Mouse (Mus musculus) hindbrain, embryonic 11.5 days (tissue): ENCODE data around the gene Tgif1. TPM values are rescaled to one million over a fixed set of nuclear protein-coding genes. Genes with fewer than 3 reads are reported as not detected.

Experiments
- ATAC-seq: fragments of 200-750 bp; cut with Nextera tagmentation; 2 replicates; pipeline ENCODE4 v1.8.0; 2017; ENCODE audit warnings: mild to moderate bottlenecking, moderate TSS enrichment, moderate library complexity; ENCODE audit not compliant: low FRiP score
- DNase-seq: peaks from one replicate; pipeline ENCODE4 v3.0.0-alpha.2; 2015; ENCODE audit warnings: low spot score
- H3K27ac ChIP-seq: fragments of 300-500 bp; sonication (generic); 2 replicates; pipeline ENCODE4 v1.5.1; 2014; ENCODE audit warnings: mild to moderate bottlenecking, low read depth, low read length
- H3K27me3 ChIP-seq: fragments of 300-500 bp; sonication (generic); 2 replicates; pipeline ENCODE4 v1.6.1; 2014; ENCODE audit warnings: mild to moderate bottlenecking, low read length, moderate library complexity, mixed read lengths; ENCODE audit not compliant: control insufficient read depth, insufficient read depth
- H3K36me3 ChIP-seq: fragments of 300-500 bp; sonication (generic); 2 replicates; pipeline ENCODE4 v1.6.1; 2014; ENCODE audit warnings: mild to moderate bottlenecking, low read length, moderate library complexity, mixed read lengths; ENCODE audit not compliant: control insufficient read depth, insufficient read depth
- H3K4me1 ChIP-seq: fragments of 300-500 bp; sonication (generic); replicated peaks from 2 replicates; pipeline ENCODE4 v1.6.1; 2014; ENCODE audit warnings: low read length, mixed read lengths; ENCODE audit not compliant: control insufficient read depth, insufficient read depth
- H3K4me2 ChIP-seq: fragments of 300-500 bp; sonication (generic); replicated peaks from 2 replicates; pipeline ENCODE4 v1.6.1; 2014; ENCODE audit warnings: mild to moderate bottlenecking, low read depth, low read length
- H3K4me3 ChIP-seq: fragments of 300-500 bp; sonication (generic); 2 replicates; pipeline ENCODE4 v1.5.1; 2014; ENCODE audit warnings: low read depth, low read length
- H3K9ac ChIP-seq: fragments of 300-500 bp; sonication (generic); 2 replicates; pipeline ENCODE4 v1.6.1; 2014; ENCODE audit warnings: low read depth, low read length
- H3K9me3 ChIP-seq: fragments of 300-500 bp; sonication (generic); 2 replicates; pipeline ENCODE4 v1.6.1; 2016; ENCODE audit warnings: low read length; ENCODE audit not compliant: control insufficient read depth
- WGBS: fragments of 180-500 bp; shearing (Covaris S2); extraction: QIAGEN DNeasy Blood & Tissue Kit; methylation state at CpG from one replicate; pipeline ENCODE4 v1.1.7; 2014; 5-methylcytosine and 5-hydroxymethylcytosine counted together
- polyA plus RNA-seq: library from polyadenylated mRNA; unstranded; fragments of >200 nt; fragmentation: Nextera tagmentation; extraction: Ambion mirVana; gene quantifications from 2 replicates; pipeline ENCODE4 v1.2.1, GENCODE M21; 2014

The Tgif1 gene
- polyA plus RNA-seq, 1 experiment from 2014 or later = 66.0 TPM

DNA sequence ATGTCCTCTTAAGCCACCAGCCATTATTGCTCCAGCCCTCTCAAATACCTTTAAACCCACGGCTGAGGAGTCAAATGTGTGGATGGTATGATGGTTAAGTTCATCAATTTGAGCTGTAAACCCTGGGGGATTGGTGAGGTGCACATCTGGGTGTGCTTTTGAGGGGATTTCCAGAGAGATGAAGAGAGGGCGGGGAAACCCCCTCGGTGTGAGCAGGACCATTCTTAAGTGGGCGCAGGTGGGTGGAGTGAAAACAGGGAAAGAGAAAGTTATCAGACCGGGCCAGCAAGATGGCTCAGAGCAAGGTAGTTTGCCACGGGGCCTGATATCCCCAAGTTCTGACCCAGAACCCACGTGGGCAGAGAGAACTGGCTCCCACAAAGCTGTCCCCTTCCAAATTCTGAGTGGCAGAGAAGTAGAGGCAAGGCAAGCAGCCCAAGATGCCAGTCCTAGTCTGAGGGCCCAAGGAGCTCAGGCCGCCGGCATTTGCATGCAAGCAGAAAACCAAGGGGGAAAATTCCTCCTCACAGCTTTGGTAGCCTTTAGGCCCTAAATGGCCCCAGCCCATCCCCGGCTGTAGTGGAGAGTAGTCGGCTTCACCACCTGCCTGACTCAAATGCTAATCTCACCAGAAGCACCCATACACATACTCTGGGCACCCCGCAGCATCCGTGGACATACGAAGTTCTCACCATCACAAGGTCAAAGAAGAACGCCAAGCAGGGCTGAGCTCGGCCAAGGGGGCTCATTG is 33.5 kb upstream of the Tgif1 start:
- Histone ChIP-seq H3K4me1 (no peaks in the 10 kb centered on the region), H3K4me3 (no peak overlapping the region), H3K4me2 (no peak overlapping the region), H3K36me3 (no peaks in the 10 kb centered on the region), H3K27ac (no peak overlapping the region), H3K9me3 (no peaks in the 10 kb centered on the region), H3K9ac (no peak overlapping the region), H3K27me3 (no peaks in the 10 kb centered on the region)
- 85% methylated on average over 16 of the region's 16 CpGs for WGBS
- ATAC-seq (no peak), DNase-seq (no peak)

DNA sequence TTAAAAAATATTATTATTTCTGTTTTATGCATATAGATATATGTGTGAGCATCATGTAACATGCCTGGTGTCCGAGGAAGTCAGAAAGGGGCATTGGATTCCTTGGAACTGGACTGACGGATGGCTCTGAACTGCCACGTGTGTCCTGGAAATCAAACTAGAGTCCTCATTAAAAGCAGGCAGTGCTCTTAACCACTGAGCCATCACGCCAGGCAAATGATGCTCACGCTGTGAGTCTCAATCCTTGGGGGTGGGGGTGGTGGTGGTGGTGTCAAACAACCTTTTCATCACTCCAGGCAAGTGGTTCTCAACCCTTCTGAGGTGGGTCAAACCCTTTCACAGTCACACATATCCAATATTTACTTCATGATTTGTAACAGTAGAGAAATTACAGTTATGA is 32.5 kb upstream of the Tgif1 start:
- Histone ChIP-seq H3K9ac (no peak overlapping the region), H3K4me2 (no peak overlapping the region), H3K9me3 (no peaks in the 10 kb centered on the region), H3K4me3 (no peak overlapping the region), H3K36me3 (no peaks in the 10 kb centered on the region), H3K27ac (no peak overlapping the region), H3K27me3 (no peaks in the 10 kb centered on the region), H3K4me1 (no peaks in the 10 kb centered on the region)
- DNase-seq (no peak), ATAC-seq (no peak)
- 79% methylated on average over 5 of the region's 5 CpGs for WGBS

DNA sequence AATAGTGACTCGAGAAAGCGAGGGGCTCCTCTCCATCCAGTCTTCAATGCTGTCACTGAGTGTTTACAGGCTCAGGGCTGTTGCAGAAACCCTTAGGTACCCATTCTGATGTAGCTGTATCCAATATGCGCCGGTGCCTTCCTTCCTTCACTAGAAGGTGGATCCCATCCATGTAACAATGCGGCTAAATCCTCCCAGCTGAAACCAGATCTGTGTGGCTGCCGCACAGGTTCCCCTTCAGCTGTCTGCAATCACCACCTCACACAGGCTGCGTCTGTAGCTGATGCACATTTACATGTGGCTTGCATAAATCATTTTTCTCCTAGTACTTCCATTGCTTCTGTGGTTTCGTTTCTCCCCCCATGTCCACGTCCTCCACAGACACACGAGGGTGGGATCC is 28.6 kb upstream of the Tgif1 start:
- ATAC-seq (no peak), DNase-seq (no peak)
- no peak overlapping the region for H3K4me2 ChIP-seq
- no peaks in the 10 kb centered on the region for H3K4me1 ChIP-seq
- no peaks in the 10 kb centered on the region for H3K36me3 ChIP-seq
- no peaks in the 10 kb centered on the region for H3K27me3 ChIP-seq
- H3K4me3 ChIP-seq = no peak overlapping the region
- 84% methylated on average over 10 of the region's 10 CpGs for WGBS
- H3K27ac ChIP-seq = no peak overlapping the region
- H3K9me3 ChIP-seq = no peaks in the 10 kb centered on the region
- no peak overlapping the region for H3K9ac ChIP-seq

- Histone ChIP-seq H3K4me1 (no peaks in the 10 kb centered on the region), H3K27ac (no peak overlapping the region), H3K4me3 (no peak overlapping the region), H3K4me2 (no peak overlapping the region), H3K27me3 (no peaks in the 10 kb centered on the region), H3K9me3 (no peaks in the 10 kb centered on the region), H3K36me3 (no peaks in the 10 kb centered on the region), H3K9ac (no peak overlapping the region)
- 47% methylated on average over 7 of the region's 7 CpGs for WGBS
- DNase-seq = no peak
- no peak for ATAC-seq
Measured at GRCm38 (mm10) chr17:70881194-70881593, 27.8 kb upstream of the Tgif1 start.

- no peak overlapping the region for H3K27ac ChIP-seq
- no peaks in the 10 kb centered on the region for H3K4me1 ChIP-seq
- no peak for ATAC-seq
Measured at GRCm38 (mm10) chr17:70878237-70878636, 24.9 kb upstream of the Tgif1 start.

GRCm38 (mm10) chr17:70873778-70874124 is 20.4 kb upstream of the Tgif1 start:
- Histone ChIP-seq H3K4me2 (peak overlapping the region; percentile 41; the same call in 1 of the 2 replicates), H3K9me3 (no peaks in the 10 kb centered on the region), H3K9ac (no peak overlapping the region), H3K4me1 (peaks cover 4% of the 10 kb centered on the region; the same call in 1 of the 2 replicates), H3K36me3 (no peaks in the 10 kb centered on the region), H3K27me3 (no peaks in the 10 kb centered on the region), H3K4me3 (no peak overlapping the region), H3K27ac (no peak overlapping the region)
- ATAC-seq (no peak), DNase-seq (peak; percentile 30)
- 54% methylated on average over 7 of the region's 7 CpGs for WGBS

More at GRCm38 (mm10) chr17:70878237-70878636, 24.9 kb upstream of the Tgif1 start:
- Histone ChIP-seq H3K4me2 (no peak overlapping the region), H3K9ac (no peak overlapping the region), H3K9me3 (no peaks in the 10 kb centered on the region), H3K27me3 (no peaks in the 10 kb centered on the region), H3K4me3 (no peak overlapping the region), H3K36me3 (no peaks in the 10 kb centered on the region)
- no peak for DNase-seq

DNA sequence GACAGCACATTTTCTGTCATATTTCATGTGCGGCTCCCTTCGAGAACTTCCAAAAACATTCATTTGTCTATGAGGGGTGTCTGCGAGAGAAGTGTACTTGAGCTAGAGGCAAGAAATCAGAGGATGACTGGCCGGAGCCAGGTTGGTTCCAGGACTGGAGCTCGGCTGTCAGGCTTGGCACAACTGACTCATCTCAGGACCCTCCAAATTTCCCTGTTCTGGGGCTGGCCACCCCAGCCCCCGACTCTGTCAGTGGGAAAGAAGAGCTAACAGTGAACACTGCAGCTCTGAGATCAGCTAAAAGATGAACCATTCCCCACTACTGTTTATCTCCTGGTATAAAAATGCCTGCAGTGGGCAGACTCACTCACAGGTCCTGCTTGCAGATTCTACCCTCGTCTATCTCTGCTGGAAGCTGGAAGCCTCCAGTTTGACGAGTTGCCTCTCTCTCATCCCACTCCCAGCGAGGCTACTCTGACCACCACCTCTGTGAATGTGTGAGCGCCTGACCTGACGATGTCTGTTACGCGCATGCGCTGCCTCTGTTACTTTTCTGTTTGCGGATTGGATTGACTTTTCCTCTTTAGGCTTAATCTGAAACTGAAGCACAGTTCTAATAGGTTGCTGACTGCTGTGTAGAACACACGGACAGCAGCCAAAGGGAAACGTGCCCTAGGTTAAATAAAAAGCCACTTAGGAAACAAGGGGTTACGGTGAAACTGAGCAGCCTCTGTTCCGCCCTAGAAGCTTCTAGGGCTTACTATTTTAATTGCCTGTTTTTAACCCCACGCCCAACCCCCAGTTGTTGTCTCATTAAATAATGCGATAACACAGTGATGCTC is 19.8 kb upstream of the Tgif1 start:
- DNase-seq (peak; percentile 67), ATAC-seq (peak; percentile 67; the same call in 1 of the 2 replicates)
- Histone ChIP-seq H3K36me3 (no peaks in the 10 kb centered on the region), H3K27ac (peak overlapping the region; percentile 32), H3K4me1 (peaks cover 4% of the 10 kb centered on the region; the same call in 1 of the 2 replicates), H3K9me3 (no peaks in the 10 kb centered on the region), H3K27me3 (no peaks in the 10 kb centered on the region), H3K4me3 (peak overlapping the region; percentile 8; the same call in 1 of the 2 replicates), H3K4me2 (peak overlapping the region; percentile 41), H3K9ac (peak overlapping the region; percentile 40; the same call in 1 of the 2 replicates)
- WGBS = 25% methylated on average over 21 of the region's 21 CpGs

- WGBS = 4% methylated on average over 14 of the region's 14 CpGs
- H3K4me3 ChIP-seq = no peak overlapping the region
Measured at GRCm38 (mm10) chr17:70872094-70872929, 19.0 kb upstream of the Tgif1 start.

More at GRCm38 (mm10) chr17:70872094-70872929, 19.0 kb upstream of the Tgif1 start:
- Histone ChIP-seq H3K9ac (peak overlapping the region; percentile 40; the same call in 1 of the 2 replicates), H3K4me2 (peak overlapping the region; percentile 41), H3K4me1 (peaks cover 4% of the 10 kb centered on the region; the same call in 1 of the 2 replicates), H3K27me3 (no peaks in the 10 kb centered on the region), H3K9me3 (no peaks in the 10 kb centered on the region), H3K27ac (peak overlapping the region; percentile 32), H3K36me3 (no peaks in the 10 kb centered on the region)
- peak; percentile 71 for DNase-seq
- peak; percentile 93 for ATAC-seq
